Mouse (Mus musculus) fat pad, adult 2 months (tissue): ENCODE measurements at regions not wholly inside any gene's neighbourhood (a gene's known extent, or its start where the extent isn't known, plus 50 kb on each side); places are given as distances from the start of the nearest gene placed in this dataset.

Experiments used
- DNase-seq: peaks from one replicate; pipeline ENCODE4 v3.0.0-alpha.2; 2011; ENCODE audit warnings: low read depth, low spot score; ENCODE audit errors: extremely low read depth

GRCm38 (mm10) chr1:119129039-119129438 is 75.6 kb upstream of the Gli2 start:
- DNase-seq: no peak

GRCm38 (mm10) chr1:119125561-119125960 is 72.1 kb upstream of the Gli2 start:
- no peak for DNase-seq

- DNase-seq: no peak
These were observed 71.4 kb upstream of the Gli2 start for GRCm38 (mm10) chr1:119124798-119125197.

GRCm38 (mm10) chr1:119124063-119124462 is 70.6 kb upstream of the Gli2 start:
- DNase-seq: no peak

GRCm38 (mm10) chr1:119123402-119123801 is 70.0 kb upstream of the Gli2 start:
- DNase-seq: no peak

GRCm38 (mm10) chr1:119122975-119123374 is 69.6 kb upstream of the Gli2 start:
- no peak for DNase-seq

GRCm38 (mm10) chr1:119119863-119120569 is 66.6 kb upstream of the Gli2 start:
- DNase-seq: no peak

- DNase-seq: no peak
These were observed 61.8 kb upstream of the Gli2 start for GRCm38 (mm10) chr1:119115106-119115674.

- DNase-seq: no peak
These were observed 55.2 kb upstream of the Gli2 start for GRCm38 (mm10) chr1:119108578-119108977.

GRCm38 (mm10) chr1:119106246-119106975 is 53.0 kb upstream of the Gli2 start:
- DNase-seq: no peak
